Mouse (Mus musculus): ENCODE data around the gene Ttf2. TPM values are rescaled to one million over a fixed set of nuclear protein-coding genes. Genes with fewer than 3 reads are reported as not detected.

Gene Ttf2
- total RNA-seq (2014; rRNA removed; ENCODE audit: low replicate concordance): 11.0 and 13.5 TPM in 2 replicates
- polyA plus RNA-seq (2015; fragmentation: Nextera tagmentation; extraction: Ambion mirVana): 4.2 and 4.4 TPM in 2 replicates

DNA sequence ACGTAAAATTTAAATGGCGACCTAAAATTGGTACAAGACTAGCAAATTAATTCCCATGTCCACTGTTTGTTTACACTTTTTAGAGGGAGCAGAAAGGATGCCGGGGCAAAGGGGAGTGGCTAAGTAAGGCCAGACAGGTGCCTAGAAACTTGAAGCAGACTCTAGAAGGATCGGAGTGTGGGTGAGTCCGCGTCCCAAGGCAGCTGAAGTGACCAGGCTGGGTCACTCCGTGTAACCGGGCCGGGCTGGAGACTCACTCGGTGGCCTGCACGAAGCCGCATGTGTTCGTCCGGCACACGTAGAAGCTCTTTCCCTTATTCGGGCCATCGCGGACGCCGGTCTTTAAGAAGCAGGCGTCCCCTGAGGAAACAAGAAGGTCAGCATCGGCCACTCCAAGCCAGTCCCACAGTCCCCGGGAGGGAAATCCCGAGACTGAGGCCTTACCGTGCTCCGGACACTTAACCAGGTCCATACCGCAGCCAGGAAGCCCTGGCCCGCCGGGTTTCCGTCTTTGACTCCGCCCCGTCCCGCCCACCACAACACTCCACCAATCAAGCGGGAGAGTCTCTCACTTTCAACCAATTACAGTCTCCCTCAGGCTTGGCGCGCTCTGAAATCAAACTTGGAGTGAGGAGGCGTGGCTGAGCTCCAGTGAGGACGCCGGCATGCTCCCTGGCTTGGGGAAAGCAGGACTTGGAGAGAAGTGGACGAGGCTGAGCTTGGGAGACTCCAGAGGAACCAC lies at the start of gene Ttf2:
Ttf2 (minus strand) TSS at position 488 of the 742 bp plus-strand sequence.
- ATAC-seq (ENCODE audit: insufficient read depth, low read depth) (peak; percentile 98), DNase-seq (ENCODE audit: low spot score) (peak; percentile 96)
- no peak for TF ChIP-seq CTCF (IDR thresholded peaks at IDR 0.05; ENCODE audit: low read depth)
- TF ChIP-seq EP300 (IDR thresholded peaks at IDR 0.05; ENCODE audit: low read depth): no peak
- no peaks in the 10 kb centered on the region for H3K36me3 ChIP-seq (replicated peaks; ENCODE audit: control insufficient read depth, insufficient read depth, low read length)
- no peaks in the 10 kb centered on the region for H3K9me3 ChIP-seq (replicated peaks; ENCODE audit: control insufficient read depth, low read length)
- H3K27ac ChIP-seq (ENCODE audit: low read depth): no peak within 1 kb of the TSS
- WGBS: under 1% methylated on average over 40 of the region's 40 CpGs
- H3K4me1 ChIP-seq (ENCODE audit: control insufficient read depth, insufficient read depth): peaks cover 8% of the 10 kb centered on the region; the same call in 1 of the 2 replicates
- H3K4me2 ChIP-seq (ENCODE audit: low read depth, low read length): peak within 1 kb of the TSS; percentile 87
- H3K27me3 ChIP-seq (ENCODE audit: control insufficient read depth, insufficient read depth, low read length): no peaks in the 10 kb centered on the region
- peak within 1 kb of the TSS; percentile 59 for H3K4me3 ChIP-seq (ENCODE audit: low read depth, low read length)
- H3K9ac ChIP-seq (replicated peaks; ENCODE audit: low read depth, low read length): peak within 1 kb of the TSS; percentile 60

DNA sequence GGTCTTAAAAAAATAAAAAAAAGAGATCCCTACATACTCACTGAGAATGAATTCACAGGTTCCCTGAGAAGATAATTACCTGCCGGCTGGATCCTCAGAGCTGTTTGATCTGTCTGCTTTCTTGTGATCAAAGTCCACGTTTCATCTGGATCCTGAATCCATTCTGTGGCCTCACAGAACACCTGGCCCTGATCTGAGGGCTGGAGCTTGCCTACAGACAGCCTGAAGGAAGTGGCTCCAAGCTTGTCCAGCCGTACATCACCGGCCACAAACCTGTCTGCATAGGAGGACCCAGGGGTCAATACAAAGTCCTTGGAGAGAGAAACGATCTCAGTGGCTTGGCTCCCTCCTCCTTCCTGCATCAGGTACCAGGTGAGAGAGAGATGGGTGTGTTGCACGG lies 49.0 kb upstream of the Ttf2 start:
- no peak overlapping the region for H3K4me2 ChIP-seq (ENCODE audit: low read depth, low read length)
- H3K9me3 ChIP-seq (replicated peaks; ENCODE audit: control insufficient read depth, low read length): no peaks in the 10 kb centered on the region
- H3K4me3 ChIP-seq (ENCODE audit: low read depth, low read length): no peak overlapping the region
- no peak for TF ChIP-seq EP300 (IDR thresholded peaks at IDR 0.05; ENCODE audit: low read depth)
- no peak for TF ChIP-seq CTCF (IDR thresholded peaks at IDR 0.05; ENCODE audit: low read depth)
- DNase-seq (ENCODE audit: low spot score): no peak
- no peaks in the 10 kb centered on the region for H3K36me3 ChIP-seq (replicated peaks; ENCODE audit: control insufficient read depth, insufficient read depth, low read length)
- H3K9ac ChIP-seq (replicated peaks; ENCODE audit: low read depth, low read length): no peak overlapping the region
- WGBS: 86% methylated on average over 6 of the region's 6 CpGs
- no peak for ATAC-seq (ENCODE audit: insufficient read depth, low read depth)
- H3K4me1 ChIP-seq (ENCODE audit: control insufficient read depth, insufficient read depth): peaks cover 20% of the 10 kb centered on the region
- H3K27ac ChIP-seq (ENCODE audit: low read depth): no peak overlapping the region
- H3K27me3 ChIP-seq (ENCODE audit: control insufficient read depth, insufficient read depth, low read length): no peaks in the 10 kb centered on the region

DNA sequence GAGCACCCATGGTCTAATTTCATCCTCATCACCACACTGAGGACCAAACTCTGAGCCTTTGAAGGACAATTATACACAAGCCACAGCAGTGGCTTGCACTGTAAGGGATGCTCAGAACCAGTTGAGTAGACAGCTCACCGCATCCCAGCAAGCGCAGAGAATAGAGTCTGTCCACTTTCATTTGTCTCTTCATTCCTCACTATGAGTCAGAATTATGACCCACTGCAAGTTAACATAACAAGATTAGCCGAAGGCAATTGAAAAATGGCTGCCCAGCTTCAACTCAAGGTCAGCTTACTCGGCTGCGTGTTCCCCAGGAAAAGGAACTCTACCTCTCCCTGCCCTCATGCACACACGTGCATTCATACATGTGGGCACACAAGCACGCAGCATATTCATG lies 46.6 kb upstream of the Ttf2 start:
- TF ChIP-seq CTCF (IDR thresholded peaks at IDR 0.05; ENCODE audit: low read depth): no peak
- no peak for TF ChIP-seq EP300 (IDR thresholded peaks at IDR 0.05; ENCODE audit: low read depth)
- no peak overlapping the region for H3K27ac ChIP-seq (ENCODE audit: low read depth)
- no peak for DNase-seq (ENCODE audit: low spot score)
- H3K4me1 ChIP-seq (ENCODE audit: control insufficient read depth, insufficient read depth): peaks cover 25% of the 10 kb centered on the region
- no peaks in the 10 kb centered on the region for H3K27me3 ChIP-seq (ENCODE audit: control insufficient read depth, insufficient read depth, low read length)
- H3K9me3 ChIP-seq (replicated peaks; ENCODE audit: control insufficient read depth, low read length): no peaks in the 10 kb centered on the region
- no peak for ATAC-seq (ENCODE audit: insufficient read depth, low read depth)
- H3K36me3 ChIP-seq (replicated peaks; ENCODE audit: control insufficient read depth, insufficient read depth, low read length): no peaks in the 10 kb centered on the region
- no peak overlapping the region for H3K9ac ChIP-seq (replicated peaks; ENCODE audit: low read depth, low read length)
- H3K4me3 ChIP-seq (ENCODE audit: low read depth, low read length): no peak overlapping the region
- 89% methylated on average over 7 of the region's 7 CpGs for WGBS
- H3K4me2 ChIP-seq (ENCODE audit: low read depth, low read length): no peak overlapping the region

DNA sequence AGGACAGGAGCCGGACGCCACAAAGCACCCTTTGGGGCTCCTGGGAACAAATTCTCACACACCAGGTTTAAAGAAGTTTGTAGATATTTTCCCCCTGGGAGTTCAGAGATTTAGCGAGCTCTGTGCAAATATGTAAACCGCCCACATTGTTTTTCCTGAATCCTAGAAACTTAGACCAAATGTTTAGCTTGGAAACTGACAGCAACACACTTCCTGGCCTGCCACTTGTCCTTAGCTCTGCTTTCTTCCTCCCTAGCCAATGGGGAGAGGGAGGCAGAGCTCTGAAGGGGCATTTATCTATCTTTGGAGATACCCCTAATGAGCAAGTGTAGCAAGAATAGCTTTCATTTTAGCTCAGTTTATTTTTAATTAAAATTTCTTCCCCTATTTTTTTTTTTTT lies 45.8 kb upstream of the Ttf2 start:
- peak overlapping the region; percentile 65 for H3K27ac ChIP-seq (ENCODE audit: low read depth)
- no peak for DNase-seq (ENCODE audit: low spot score)
- H3K4me2 ChIP-seq (ENCODE audit: low read depth, low read length): peak overlapping the region; percentile 13; the same call in 1 of the 2 replicates
- H3K9me3 ChIP-seq (replicated peaks; ENCODE audit: control insufficient read depth, low read length): no peaks in the 10 kb centered on the region
- no peak overlapping the region for H3K4me3 ChIP-seq (ENCODE audit: low read depth, low read length)
- ATAC-seq (ENCODE audit: insufficient read depth, low read depth): no peak
- H3K4me1 ChIP-seq (ENCODE audit: control insufficient read depth, insufficient read depth): peaks cover 25% of the 10 kb centered on the region
- H3K27me3 ChIP-seq (ENCODE audit: control insufficient read depth, insufficient read depth, low read length): no peaks in the 10 kb centered on the region
- TF ChIP-seq CTCF (IDR thresholded peaks at IDR 0.05; ENCODE audit: low read depth) (no peak), EP300 (IDR thresholded peaks at IDR 0.05; ENCODE audit: low read depth) (no peak)
- WGBS: 38% methylated on average over 4 of the region's 4 CpGs
- H3K36me3 ChIP-seq (replicated peaks; ENCODE audit: control insufficient read depth, insufficient read depth, low read length): no peaks in the 10 kb centered on the region
- H3K9ac ChIP-seq (replicated peaks; ENCODE audit: low read depth, low read length): no peak overlapping the region

DNA sequence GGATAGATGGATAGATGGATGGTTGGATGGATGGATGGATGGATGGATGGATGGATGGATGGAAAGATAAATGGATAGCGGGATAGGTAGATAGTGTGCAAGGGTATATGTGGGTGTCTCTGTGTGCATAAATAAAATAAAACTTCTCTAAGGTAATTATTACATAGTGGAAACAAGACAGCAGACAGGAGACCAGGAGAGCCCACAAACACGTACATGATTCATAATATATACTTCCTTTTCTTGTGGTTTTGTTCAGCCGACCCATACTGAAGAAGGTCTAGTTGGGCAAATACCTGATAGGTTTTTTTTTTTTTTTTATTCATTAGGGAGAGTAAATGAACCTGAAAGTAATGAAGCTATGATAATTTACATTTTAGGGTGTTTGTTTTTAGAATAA lies 44.1 kb upstream of the Ttf2 start:
- whole genome bisulfite sequencing: 89% methylated on average over 3 of the region's 3 CpGs
- no peaks in the 10 kb centered on the region for H3K9me3 ChIP-seq (replicated peaks; ENCODE audit: control insufficient read depth, low read length)
- DNase-seq (ENCODE audit: low spot score): no peak
- H3K4me2 ChIP-seq (ENCODE audit: low read depth, low read length): no peak overlapping the region
- no peak overlapping the region for H3K4me3 ChIP-seq (ENCODE audit: low read depth, low read length)
- ATAC-seq (ENCODE audit: insufficient read depth, low read depth): no peak
- H3K9ac ChIP-seq (replicated peaks; ENCODE audit: low read depth, low read length): no peak overlapping the region
- peaks cover 25% of the 10 kb centered on the region for H3K4me1 ChIP-seq (ENCODE audit: control insufficient read depth, insufficient read depth)
- H3K36me3 ChIP-seq (replicated peaks; ENCODE audit: control insufficient read depth, insufficient read depth, low read length): no peaks in the 10 kb centered on the region
- no peak for TF ChIP-seq EP300 (IDR thresholded peaks at IDR 0.05; ENCODE audit: low read depth)
- TF ChIP-seq CTCF (IDR thresholded peaks at IDR 0.05; ENCODE audit: low read depth): no peak
- H3K27ac ChIP-seq (ENCODE audit: low read depth): no peak overlapping the region
- H3K27me3 ChIP-seq (ENCODE audit: control insufficient read depth, insufficient read depth, low read length): no peaks in the 10 kb centered on the region

All from heart, postnatal 0 days (tissue).